Mouse (Mus musculus): ENCODE data around the gene Bub1b.
"Not testable (repeated sequence)": the region's sequence is repeated elsewhere in the genome, so short reads cannot be mapped to it uniquely, and the experiment has no call there.

The Bub1b gene

GRCm38 (mm10) chr2:118620101-118620500 lies 22.1 kb downstream of the Bub1b start:
- DNase-seq: no peak

DNA sequence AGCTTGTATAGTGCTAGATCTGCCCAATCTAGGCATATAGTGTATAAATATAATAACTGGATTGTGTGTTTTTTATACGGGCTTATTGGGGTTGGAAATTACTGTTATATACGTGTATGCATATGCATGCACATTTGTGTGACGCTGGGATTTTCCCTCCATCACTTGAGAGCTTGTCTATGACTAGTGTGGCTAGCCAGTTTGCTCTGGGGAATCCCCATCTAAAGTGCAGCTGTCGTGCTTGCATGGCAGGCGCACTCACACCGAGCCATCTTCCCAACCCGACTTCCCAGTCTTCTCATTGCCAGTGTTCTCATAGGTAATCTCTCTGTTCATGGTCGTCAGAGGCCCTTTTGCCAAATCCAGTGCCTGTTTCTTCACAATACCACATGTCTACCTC lies 22.6 kb downstream of the Bub1b start:
- no peak for DNase-seq

DNA sequence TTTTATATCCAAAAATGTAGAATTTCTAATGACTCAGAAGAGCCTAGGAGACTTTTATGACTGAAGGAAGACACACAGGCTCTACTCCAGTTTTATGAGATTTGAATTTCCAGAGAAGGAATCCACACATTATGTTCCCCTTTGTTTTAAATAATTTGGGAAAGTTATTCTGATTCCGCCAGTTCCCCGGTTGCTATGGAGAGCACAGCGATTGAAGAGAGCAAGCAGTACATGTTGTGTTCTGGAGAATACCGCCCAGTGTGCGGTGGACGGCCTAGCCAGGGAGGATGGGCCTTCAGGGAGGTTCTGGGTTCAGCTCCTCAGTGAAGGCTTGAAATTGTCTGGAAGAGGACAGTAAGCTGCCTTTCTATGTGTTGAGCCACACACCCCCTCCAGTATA lies 31.3 kb downstream of the Bub1b start:
- DNase-seq: no peak

GRCm38 (mm10) chr2:118633441-118633840 lies 35.4 kb downstream of the Bub1b start:
- DNase-seq: no peak

DNA sequence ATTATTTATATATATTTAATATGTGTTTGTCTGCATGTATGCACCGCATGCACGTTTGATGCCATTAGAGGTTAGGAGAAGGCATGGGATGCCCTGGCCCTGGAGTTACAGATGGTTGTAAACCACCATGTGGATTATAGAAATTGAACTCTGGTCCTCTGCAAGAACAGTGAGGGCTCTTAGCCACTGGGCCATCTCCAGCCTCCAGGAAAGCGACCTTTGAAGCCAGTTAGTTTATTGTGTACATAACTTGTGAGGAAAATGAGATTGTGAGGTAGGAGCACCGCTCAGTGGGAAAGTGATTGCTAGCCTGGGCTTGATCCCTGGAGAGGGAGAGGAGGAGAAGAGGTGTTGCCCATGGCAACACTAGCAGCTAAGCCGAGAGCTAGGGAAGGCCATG lies 39.2 kb downstream of the Bub1b start:
- no peak for DNase-seq

- DNase-seq: peak; percentile 55 to 83
Measured at GRCm38 (mm10) chr2:118637888-118638526, 40.0 kb downstream of the Bub1b start.

DNA sequence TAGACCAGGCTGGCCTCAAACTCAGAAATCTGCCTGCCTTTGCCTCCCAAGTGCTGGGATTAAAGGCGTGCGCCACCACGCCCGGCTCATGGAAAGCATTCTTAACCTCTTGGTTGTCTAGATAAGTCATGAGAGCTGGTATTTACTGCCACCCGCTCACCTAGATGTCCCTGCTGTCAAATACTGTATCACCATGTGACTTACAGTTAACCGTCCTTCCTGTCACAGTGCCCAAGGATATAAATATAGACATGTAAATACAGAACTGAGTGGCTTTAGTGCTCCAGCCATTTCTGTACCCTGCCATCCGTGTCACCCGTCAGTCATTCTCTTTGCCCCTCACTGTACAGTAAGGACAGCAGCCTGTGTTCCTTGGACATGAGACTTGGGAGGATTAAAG lies 40.7 kb downstream of the Bub1b start:
- no peak for DNase-seq

- DNase-seq: peak; percentile 18 to 33
Measured at GRCm38 (mm10) chr2:118641147-118641546, 43.1 kb downstream of the Bub1b start.

DNA sequence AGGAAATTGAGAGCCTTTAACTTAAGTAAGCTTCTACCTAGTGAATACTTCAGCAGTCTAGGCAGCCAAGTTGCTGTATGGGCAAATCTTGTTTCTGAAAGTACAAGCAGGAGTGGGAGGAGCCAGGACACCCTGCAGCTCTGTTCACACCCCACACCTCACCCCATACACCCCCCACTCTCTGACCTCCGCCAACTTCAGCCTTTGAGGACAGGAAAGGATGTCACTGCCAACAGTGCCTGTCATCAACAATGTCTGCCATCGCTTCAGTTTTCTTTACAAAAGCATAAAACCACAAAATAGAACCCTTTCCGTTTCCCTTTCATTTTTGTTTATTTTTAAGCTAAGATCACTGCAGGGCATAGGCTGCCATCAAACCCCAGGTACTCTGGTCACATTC lies 44.4 kb downstream of the Bub1b start:
- no peak for DNase-seq

GRCm38 (mm10) chr2:118642942-118643341 lies 44.9 kb downstream of the Bub1b start:
- no peak for DNase-seq

GRCm38 (mm10) chr2:118646665-118647064 lies 48.7 kb downstream of the Bub1b start:
- no peak for DNase-seq

- not testable (repeated sequence) for DNase-seq
Measured at GRCm38 (mm10) chr2:118650697-118651096, 52.7 kb downstream of the Bub1b start.

DNA sequence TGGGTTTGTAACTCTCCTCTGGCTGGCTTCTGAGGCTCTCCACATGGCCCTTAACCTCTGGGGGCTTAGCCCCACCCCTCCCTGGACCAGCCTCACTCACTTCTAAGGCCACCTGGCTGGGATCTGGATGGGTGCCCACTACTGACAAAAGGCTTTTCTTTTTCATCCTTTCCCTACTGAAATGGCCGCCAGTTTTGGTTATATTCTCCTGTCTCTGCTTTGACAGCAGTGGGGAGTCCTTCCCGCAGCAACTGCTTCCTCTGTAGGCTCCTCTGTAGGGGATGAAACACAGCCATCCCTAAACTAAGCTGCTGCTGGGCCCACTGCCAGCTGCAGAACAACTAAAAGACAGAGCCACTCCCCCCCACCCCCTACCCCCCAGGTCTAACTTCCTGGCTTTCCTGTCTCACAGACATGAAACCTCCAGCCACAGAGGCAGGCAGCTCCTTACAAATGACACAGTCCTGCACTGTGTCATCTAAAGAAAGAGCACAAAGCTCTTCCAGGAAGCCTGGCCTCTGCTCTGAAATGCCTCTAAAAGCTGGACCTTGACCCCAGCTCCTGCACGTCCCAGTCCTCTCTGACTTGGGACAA lies 58.8 kb downstream of the Bub1b start:
- DNase-seq: peak; percentile 50 to 61

- DNase-seq: peak in 1 of 2 experiments; percentile 34
Measured at GRCm38 (mm10) chr2:118658457-118658856, 60.4 kb downstream of the Bub1b start.

GRCm38 (mm10) chr2:118659077-118659476 lies 61.1 kb downstream of the Bub1b start:
- peak; percentile 58 to 60 for DNase-seq

- DNase-seq: no peak
Measured at GRCm38 (mm10) chr2:118659493-118659892, 61.5 kb downstream of the Bub1b start.

- DNase-seq: peak; percentile 37 to 59
Measured at GRCm38 (mm10) chr2:118659998-118660452, 62.0 kb downstream of the Bub1b start.

DNA sequence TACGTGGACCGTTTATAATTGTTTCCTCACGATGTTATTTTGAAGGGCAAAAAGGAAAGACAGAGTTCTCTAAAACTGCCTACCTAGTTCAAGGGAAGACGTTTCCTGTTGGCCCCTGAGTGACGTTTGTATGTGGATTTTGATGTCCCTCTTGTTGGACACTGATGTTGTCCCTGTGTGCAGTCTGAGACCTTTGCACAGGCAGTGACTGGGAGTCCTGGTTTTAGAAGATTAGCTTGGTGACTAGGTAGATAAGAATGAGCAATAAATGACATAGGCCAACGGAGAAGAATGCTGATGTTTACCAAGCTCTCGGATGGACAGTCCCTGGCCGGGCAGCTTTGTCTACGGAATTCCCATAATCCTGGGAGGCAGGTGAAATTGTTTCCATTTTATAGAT lies 63.9 kb downstream of the Bub1b start:
- DNase-seq: no peak

DNA sequence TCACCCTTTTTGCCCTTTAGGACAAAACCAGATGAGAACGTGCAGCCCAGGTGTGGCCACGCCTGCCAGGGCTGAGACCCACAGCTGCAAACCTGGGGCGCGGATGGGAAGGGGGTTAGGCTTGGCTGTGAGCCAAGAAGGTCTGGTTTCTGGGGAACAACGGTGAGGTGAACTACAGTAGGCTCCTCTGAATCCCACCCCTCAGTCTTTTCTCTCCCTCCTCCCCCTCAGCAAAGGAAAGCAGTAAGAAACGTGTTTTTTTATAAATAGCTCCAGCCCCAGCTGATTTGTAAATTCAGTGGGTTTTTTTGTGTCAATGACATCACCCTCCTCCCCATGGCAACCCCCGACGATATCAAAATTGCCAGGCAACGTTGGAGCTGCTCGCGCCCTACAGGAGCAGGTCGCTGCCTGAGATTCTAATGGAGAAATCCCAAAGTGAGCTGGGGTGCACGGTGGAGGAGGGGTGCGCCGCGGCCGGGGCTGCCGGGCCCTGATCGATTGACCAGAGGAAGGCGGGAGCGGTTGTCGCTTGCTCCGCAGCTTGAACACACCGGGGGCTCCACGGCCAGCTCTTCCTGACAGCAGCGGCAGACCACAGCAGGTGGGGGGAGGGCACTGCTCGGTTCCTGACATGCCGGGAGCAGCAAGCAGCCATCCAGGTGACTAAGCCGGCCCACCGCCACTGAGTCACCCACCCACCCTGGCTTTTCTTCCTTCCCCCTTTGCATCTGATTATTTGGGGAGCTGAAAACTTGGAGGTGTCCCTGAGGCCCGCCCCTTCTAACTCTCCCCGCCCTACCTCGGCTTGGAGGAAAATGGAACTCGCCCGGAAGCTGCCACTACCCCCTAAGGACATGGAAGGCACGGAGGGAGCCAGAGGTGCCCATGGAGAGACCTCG lies 65.1 kb downstream of the Bub1b start, which contains the start of gene Pak6:
Gene Pak6, plus strand, starts transcription at position 402 of the 902 bp plus-strand sequence.
- peak in 1 of 2 experiments; percentile 35 for DNase-seq

DNA sequence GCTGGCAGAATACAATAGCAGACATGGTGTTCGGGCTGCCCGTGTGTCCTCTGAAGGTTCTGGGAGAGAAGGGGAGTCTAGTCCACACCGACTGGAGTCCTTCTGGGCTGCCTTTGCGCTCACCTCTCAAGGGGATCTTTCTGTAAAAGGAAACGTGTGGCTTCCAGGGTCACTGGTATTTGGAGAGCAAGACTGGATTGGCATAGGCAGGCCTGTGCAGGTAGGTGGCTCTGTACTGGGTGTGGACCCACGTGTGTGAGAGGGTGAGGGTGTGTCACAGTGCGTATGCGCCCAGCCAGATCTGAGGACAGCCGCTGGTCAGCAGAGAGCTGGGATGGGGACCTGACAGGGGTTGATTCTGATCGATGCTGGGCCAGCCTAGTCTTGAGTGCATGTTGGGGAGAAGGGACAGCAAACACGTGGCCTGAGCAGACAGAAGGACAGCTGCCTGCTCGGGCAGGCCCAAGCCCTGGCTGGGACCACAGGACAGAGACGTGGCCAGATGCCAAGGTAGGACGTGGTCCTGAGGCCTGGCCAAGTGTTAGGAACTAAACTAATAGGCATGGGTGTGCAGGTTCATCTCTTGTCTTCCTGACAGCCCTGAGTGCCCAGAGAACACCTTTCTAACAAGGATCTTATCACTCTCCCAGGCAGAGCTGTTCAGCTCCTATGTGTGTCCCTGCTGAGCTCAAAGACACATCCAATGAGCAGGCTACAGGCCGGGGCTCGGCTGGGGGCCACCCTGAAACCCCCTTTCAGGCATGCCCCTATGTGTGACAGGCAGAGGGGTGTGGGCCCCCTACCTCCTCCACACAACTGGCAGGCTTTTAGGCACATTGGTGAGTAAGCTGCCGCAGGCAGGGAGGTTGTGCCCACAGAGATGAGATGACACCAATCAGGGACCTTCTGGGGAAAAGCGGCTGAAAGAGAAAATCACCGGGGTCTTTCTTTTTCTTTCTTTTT lies 66.1 kb downstream of the Bub1b start:
- DNase-seq: peak in 1 of 2 experiments; percentile 30

DNA sequence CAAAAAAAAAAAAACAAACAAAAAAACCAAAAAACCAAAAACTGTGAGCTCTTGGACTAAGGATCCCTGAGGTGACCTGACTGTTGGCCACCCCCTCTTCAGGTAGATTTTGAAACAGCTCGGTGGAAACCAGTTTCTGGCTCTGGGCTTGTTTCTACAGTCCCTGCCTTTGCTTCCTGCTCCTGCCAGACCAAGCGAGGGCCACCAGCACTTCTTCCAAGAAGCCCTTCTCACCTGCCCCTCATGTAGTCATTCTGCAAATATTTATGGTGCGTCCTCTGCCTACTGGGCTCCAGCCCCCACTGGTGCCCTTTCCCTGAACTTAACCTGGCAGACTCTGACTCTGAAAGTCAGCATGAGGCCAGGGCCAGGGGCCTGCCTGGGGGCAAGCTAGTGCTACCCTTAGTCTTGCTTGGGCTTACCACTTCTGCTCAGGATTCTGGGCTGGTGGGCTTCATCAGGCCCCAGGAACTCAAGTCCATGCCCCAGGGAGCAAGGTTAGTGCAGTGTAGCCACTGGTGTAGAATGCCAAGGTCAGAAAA lies 67.0 kb downstream of the Bub1b start:
- DNase-seq: peak; percentile 27 to 31

- peak; percentile 46 to 58 for DNase-seq
Measured at GRCm38 (mm10) chr2:118665616-118666015, 67.6 kb downstream of the Bub1b start.
